Mouse (Mus musculus) 416B (cell line): ENCODE data around the gene C1qtnf5.
A peak's percentile ranks its signal among the peaks of the same experiment; 100 is the strongest.

Experiments
- DNase-seq: peaks from one replicate; pipeline ENCODE4 v3.0.0; 2011; ENCODE audit warnings: low read depth

C1qtnf5 gene

DNA sequence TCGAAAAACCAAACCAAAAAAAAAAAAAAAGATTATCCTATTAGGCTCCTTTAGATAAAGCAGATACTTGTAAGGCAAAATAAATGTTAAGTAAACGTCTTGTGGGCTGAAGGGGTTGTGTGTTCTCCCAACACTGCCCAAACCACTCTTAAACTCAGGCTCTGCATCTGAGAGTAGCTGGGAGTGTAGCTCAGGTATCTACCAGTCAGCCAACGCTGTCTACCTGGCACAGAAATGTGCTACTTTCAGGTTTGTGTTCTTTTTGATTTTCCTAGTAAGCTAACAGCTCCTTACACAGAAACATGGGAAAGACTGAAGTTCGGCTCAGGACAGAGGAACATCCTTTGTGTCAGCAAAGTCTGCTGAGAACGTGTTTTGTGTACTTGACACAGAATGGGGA is 25.2 kb downstream of the C1qtnf5 start:
- no peak for DNase-seq

DNA sequence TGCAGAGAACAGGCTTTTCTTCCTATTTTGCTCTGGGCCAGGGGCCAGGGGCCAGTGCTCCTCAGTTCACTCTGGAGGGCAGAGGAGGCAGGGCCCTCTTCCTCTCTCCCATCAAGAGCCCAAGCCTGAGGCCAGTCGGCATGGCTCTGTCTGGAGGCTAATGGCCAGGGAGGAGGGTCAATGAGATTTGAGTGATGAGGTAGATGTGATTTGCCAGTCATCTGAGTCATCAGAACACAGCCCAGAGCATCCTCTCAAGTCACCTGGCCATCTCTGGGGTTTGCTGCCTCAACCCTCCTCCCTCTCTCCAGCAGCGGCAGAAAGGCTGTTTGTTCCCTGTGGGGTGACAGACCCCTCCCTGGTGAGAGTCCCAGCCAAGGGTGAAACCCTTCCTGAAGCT is 26.2 kb downstream of the C1qtnf5 start:
- DNase-seq, result no peak

- peak; percentile 60 for DNase-seq
Observed at GRCm38 (mm10) chr9:44134101-44134850, 27.2 kb downstream of the C1qtnf5 start, which contains the start of gene Mcam. Mcam (plus strand) TSS chr9:44134469.

- DNase-seq, result no peak
Observed at GRCm38 (mm10) chr9:44134851-44135730, 28.0 kb downstream of the C1qtnf5 start.

GRCm38 (mm10) chr9:44135731-44136411 is 28.8 kb downstream of the C1qtnf5 start:
- no peak for DNase-seq

DNA sequence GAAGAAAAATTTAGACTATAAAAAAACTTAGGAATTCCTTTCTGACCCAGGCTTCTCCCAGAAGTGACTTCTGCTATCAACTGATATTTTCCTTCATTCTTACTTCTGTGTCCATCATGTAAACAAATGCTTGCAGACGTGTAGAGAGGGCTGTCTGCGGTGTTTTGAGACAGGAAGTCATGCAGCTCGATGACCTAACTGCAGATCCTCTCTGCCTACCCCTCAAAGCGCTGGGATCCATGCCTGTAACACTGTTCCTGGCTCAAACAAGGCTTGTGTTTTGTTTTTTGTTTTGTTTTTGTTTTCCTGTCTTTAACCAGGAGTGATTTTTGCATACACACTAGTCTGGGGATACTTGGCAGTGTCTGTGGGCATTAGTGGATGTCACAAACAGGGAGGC is 30.8 kb downstream of the C1qtnf5 start:
- DNase-seq, result peak; percentile 42

- no peak for DNase-seq
Observed at GRCm38 (mm10) chr9:44141951-44142350, 34.9 kb downstream of the C1qtnf5 start.

- no peak for DNase-seq
Observed at GRCm38 (mm10) chr9:44143421-44143820, 36.4 kb downstream of the C1qtnf5 start.

- DNase-seq, result peak; percentile 38
Observed at GRCm38 (mm10) chr9:44144023-44144717, 37.1 kb downstream of the C1qtnf5 start.

- no peak for DNase-seq
Observed at GRCm38 (mm10) chr9:44144718-44145060, 37.6 kb downstream of the C1qtnf5 start.

- DNase-seq, result no peak
Observed at GRCm38 (mm10) chr9:44147290-44147689, 40.2 kb downstream of the C1qtnf5 start.
